ENCODE assay signal across 29 mouse cellular contexts in genomic region chr2:180506281-180506680, GRCm38 (mm10). TPM values are rescaled to one million over a fixed set of nuclear protein-coding genes. Genes with fewer than 3 reads are reported as not detected.
A peak's percentile ranks its signal among the peaks of the same experiment; 100 is the strongest.
DNase-seq lines count a peak whose midpoint lies in the region; ATAC-seq and TF ChIP-seq lines count a peak whose summit lies in the region.
"Had no signal": no experiment of that assay in that cellular context is flagged by ENCODE, and none has a peak within 500 bp of the region (broad histone marks: within the 10 kb centered on the region; RNA-seq: fewer than 3 reads in every experiment).

No protein-coding gene starts in this region.

- no peak for ATAC-seq in intestine, embryonic 15.5 days
- ATAC-seq in intestine, postnatal 0 days: no peak
- ATAC-seq in midbrain, embryonic 13.5 days: 0 out of 2 replicates have a peak, but pooled peaks have one; percentile 16
- no peak for ATAC-seq in midbrain, embryonic 16.5 days
- 0 out of 2 replicates have a peak, but pooled peaks have one; percentile 26 for ATAC-seq in forebrain, embryonic 14.5 days
- ATAC-seq: CD4-positive, CD25-positive, alpha-beta regulatory T cell, adult 4 months had no signal

- no peak overlapping the region for H3K4me3 ChIP-seq in intestine, embryonic 15.5 days (replicated peaks)
- H3K4me3 ChIP-seq in intestine, postnatal 0 days (ENCODE audit: low read depth, low read length): no peak overlapping the region
- no peak overlapping the region for H3K4me3 ChIP-seq in midbrain, embryonic 13.5 days (replicated peaks)
- no peak overlapping the region for H3K4me3 ChIP-seq in midbrain, embryonic 16.5 days (ENCODE audit: low read depth, low read length)
- H3K4me3 ChIP-seq in forebrain, embryonic 14.5 days (ENCODE audit: low read depth, low read length): no peak overlapping the region
- H3K4me3 ChIP-seq: erythroblast, embryonic 14.5 days; neural tube, embryonic 13.5 days had no signal

- H3K36me3 ChIP-seq in intestine, embryonic 15.5 days: no peaks in the 10 kb centered on the region
- H3K36me3 ChIP-seq in intestine, postnatal 0 days (ENCODE audit: control insufficient read depth, insufficient read depth): no peaks in the 10 kb centered on the region
- no peaks in the 10 kb centered on the region for H3K36me3 ChIP-seq in midbrain, embryonic 13.5 days
- H3K36me3 ChIP-seq in midbrain, embryonic 16.5 days (ENCODE audit: control insufficient read depth, insufficient read depth, low read length): no peaks in the 10 kb centered on the region
- no peaks in the 10 kb centered on the region for H3K36me3 ChIP-seq in forebrain, embryonic 14.5 days (ENCODE audit: control insufficient read depth, insufficient read depth, low read length)
- H3K36me3 ChIP-seq: neural tube, embryonic 13.5 days had no signal

- H3K9ac ChIP-seq in intestine, embryonic 15.5 days: no peak overlapping the region
- H3K9ac ChIP-seq in intestine, postnatal 0 days (ENCODE audit: low read depth, low read length): no peak overlapping the region
- no peak overlapping the region for H3K9ac ChIP-seq in midbrain, embryonic 13.5 days (replicated peaks)
- no peak overlapping the region for H3K9ac ChIP-seq in midbrain, embryonic 16.5 days (ENCODE audit: low read depth, low read length)
- no peak overlapping the region; the same call in 1 of the 2 replicates for H3K9ac ChIP-seq in forebrain, embryonic 14.5 days (ENCODE audit: low read length)
- H3K9ac ChIP-seq: liver, embryonic 14.5 days; neural tube, embryonic 13.5 days had no signal

- no peak for TF ChIP-seq CTCF in intestine, postnatal 0 days (IDR thresholded peaks at IDR 0.05; ENCODE audit: low read depth)

- peak overlapping the region; percentile 2; the same call in 1 of the 2 replicates for H3K27ac ChIP-seq in intestine, embryonic 15.5 days
- no peak overlapping the region for H3K27ac ChIP-seq in intestine, postnatal 0 days (ENCODE audit: low read depth, low read length)
- H3K27ac ChIP-seq in midbrain, embryonic 13.5 days: no peak overlapping the region
- H3K27ac ChIP-seq in midbrain, embryonic 16.5 days (ENCODE audit: low read length): no peak overlapping the region
- peak overlapping the region; percentile 27; the same call in 1 of the 2 replicates for H3K27ac ChIP-seq in forebrain, embryonic 14.5 days (ENCODE audit: low read depth, low read length)
- H3K27ac ChIP-seq: liver, embryonic 14.5 days; neural tube, embryonic 13.5 days; stomach, postnatal 0 days had no signal

- peaks cover 21% of the 10 kb centered on the region for H3K4me1 ChIP-seq in intestine, embryonic 15.5 days (replicated peaks)
- no peaks in the 10 kb centered on the region for H3K4me1 ChIP-seq in intestine, postnatal 0 days (replicated peaks; ENCODE audit: control insufficient read depth, insufficient read depth, low read length)
- H3K4me1 ChIP-seq in midbrain, embryonic 13.5 days (replicated peaks): peaks cover 28% of the 10 kb centered on the region
- H3K4me1 ChIP-seq in midbrain, embryonic 16.5 days (ENCODE audit: control insufficient read depth, insufficient read depth, low read length): peaks cover 12% of the 10 kb centered on the region
- H3K4me1 ChIP-seq in forebrain, embryonic 14.5 days (ENCODE audit: control insufficient read depth, insufficient read depth, low read length): peaks cover 15% of the 10 kb centered on the region

- WGBS in intestine, embryonic 15.5 days: 74% methylated on average over 5 of the region's 5 CpGs
- 79% methylated on average over 5 of the region's 5 CpGs for whole genome bisulfite sequencing in intestine, postnatal 0 days
- 30% methylated on average over 5 of the region's 5 CpGs for WGBS in midbrain, embryonic 13.5 days
- WGBS in midbrain, embryonic 16.5 days: 34% methylated on average over 5 of the region's 5 CpGs
- WGBS in forebrain, embryonic 14.5 days: 9% methylated on average over 5 of the region's 5 CpGs

- DNase-seq in forebrain, embryonic 14.5 days (ENCODE audit: low spot score): peak; percentile 37
- no peak for DNase-seq in lung, postnatal 4 days
- no peak for DNase-seq in layer of hippocampus, adult 8-10 months (ENCODE audit: low spot score in 2 of 2)
- DNase-seq: adrenal gland, postnatal 14 days; cerebellum, adult 18-20 months; cerebellum, postnatal 14 days; gastrocnemius, postnatal 14 days; heart, adult 18-20 months; heart, postnatal 36 days; kidney, adult 2 months; kidney, postnatal 4 days; liver; lung, adult 2 months; lung, postnatal 10 days; right cerebral cortex, postnatal 4 days; thymus, adult 18-20 months; thymus, postnatal 25 days had no signal

- H3K9me3 ChIP-seq in intestine, embryonic 15.5 days: no peaks in the 10 kb centered on the region
- H3K9me3 ChIP-seq in intestine, postnatal 0 days (ENCODE audit: control insufficient read depth): no peaks in the 10 kb centered on the region
- H3K9me3 ChIP-seq in midbrain, embryonic 13.5 days: no peaks in the 10 kb centered on the region
- H3K9me3 ChIP-seq in midbrain, embryonic 16.5 days (replicated peaks; ENCODE audit: control insufficient read depth, low read length, poor library complexity, severe bottlenecking): no peaks in the 10 kb centered on the region
- no peaks in the 10 kb centered on the region for H3K9me3 ChIP-seq in forebrain, embryonic 14.5 days (replicated peaks; ENCODE audit: control insufficient read depth, low read length)
- H3K9me3 ChIP-seq: neural tube, embryonic 13.5 days had no signal

- H3K27me3 ChIP-seq in intestine, embryonic 15.5 days (replicated peaks): peaks cover 7% of the 10 kb centered on the region
- H3K27me3 ChIP-seq in intestine, postnatal 0 days (replicated peaks; ENCODE audit: control insufficient read depth, insufficient read depth, low read length): peaks cover 3% of the 10 kb centered on the region; the same call in 1 of the 2 replicates
- peaks cover 82% of the 10 kb centered on the region for H3K27me3 ChIP-seq in midbrain, embryonic 13.5 days
- peaks cover 31% of the 10 kb centered on the region for H3K27me3 ChIP-seq in midbrain, embryonic 16.5 days (ENCODE audit: control insufficient read depth, insufficient read depth, low read depth, low read length)
- H3K27me3 ChIP-seq in forebrain, embryonic 14.5 days (replicated peaks; ENCODE audit: control insufficient read depth, insufficient read depth, low read length): no peaks in the 10 kb centered on the region; the same call in 1 of the 2 replicates

- no peak overlapping the region for H3K4me2 ChIP-seq in intestine, embryonic 15.5 days (replicated peaks)
- H3K4me2 ChIP-seq in intestine, postnatal 0 days (replicated peaks; ENCODE audit: low read depth): no peak overlapping the region
- H3K4me2 ChIP-seq in midbrain, embryonic 13.5 days (replicated peaks): no peak overlapping the region
- H3K4me2 ChIP-seq in midbrain, embryonic 16.5 days (ENCODE audit: low read length): no peak overlapping the region
- H3K4me2 ChIP-seq in forebrain, embryonic 14.5 days (ENCODE audit: low read length): no peak overlapping the region
- H3K4me2 ChIP-seq: heart, embryonic 11.5 days; neural tube, embryonic 13.5 days had no signal

RNA-seq across cellular contexts. Expression of gene Ntsr1, which starts 6.5 kb away (rescaled TPM):
- 2.4 and 2.8 TPM in 2 replicates for polyA plus RNA-seq in intestine, embryonic 15.5 days (2015; fragmentation: Nextera tagmentation; extraction: Ambion mirVana)
- polyA plus RNA-seq in intestine, postnatal 0 days (2015; fragmentation: Nextera tagmentation; extraction: Ambion mirVana): 0.67 and 0.74 TPM in 2 replicates
- 1.2 and 1.3 TPM in 2 replicates for polyA plus RNA-seq in midbrain, embryonic 13.5 days (2015; fragmentation: Nextera tagmentation; extraction: Ambion mirVana)
- polyA plus RNA-seq in midbrain, embryonic 16.5 days (2015; fragmentation: Nextera tagmentation; extraction: Ambion mirVana): 2.7 and 3.3 TPM in 2 replicates
- 4.4 and 6.1 TPM in 2 replicates for polyA plus RNA-seq in forebrain, embryonic 14.5 days (2014; fragmentation: Nextera tagmentation; extraction: Ambion mirVana)
- total RNA-seq in layer of hippocampus, adult 8-10 months (2022): 1 to 10 TPM; 3.1 to 4.7 (median 4.3) TPM
- total RNA-seq: adrenal gland, postnatal 14 days; gastrocnemius, postnatal 14 days; heart, adult 18-20 months; heart, postnatal 36 days had no signal
- polyA plus RNA-seq: CD4-positive, CD25-positive, alpha-beta regulatory T cell, adult 4 months; erythroblast, embryonic 14.5 days; kidney, adult 2 months; limb, embryonic 11.5 days; lung, adult 2 months; spleen, adult 2 months had no signal

RNA-seq across cellular contexts. Expression of gene Slco4a1, which starts 50.2 kb away (rescaled TPM):
- polyA plus RNA-seq in intestine, embryonic 15.5 days (2015; fragmentation: Nextera tagmentation; extraction: Ambion mirVana): 2.3 and 2.8 TPM in 2 replicates
- polyA plus RNA-seq in intestine, postnatal 0 days (2015; fragmentation: Nextera tagmentation; extraction: Ambion mirVana): 0.47 and 0.76 TPM in 2 replicates
- polyA plus RNA-seq in midbrain, embryonic 13.5 days (2015; fragmentation: Nextera tagmentation; extraction: Ambion mirVana): 1.6 and 1.9 TPM in 2 replicates
- 1.7 and 2.4 TPM in 2 replicates for polyA plus RNA-seq in midbrain, embryonic 16.5 days (2015; fragmentation: Nextera tagmentation; extraction: Ambion mirVana)
- polyA plus RNA-seq in forebrain, embryonic 14.5 days (2014; fragmentation: Nextera tagmentation; extraction: Ambion mirVana): 0.74 and 1.1 TPM in 2 replicates
- 1 to 10 TPM; 1.7 to 2.8 (median 2.1) TPM for total RNA-seq in layer of hippocampus, adult 8-10 months (2022)
- polyA plus RNA-seq: heart, embryonic 11.5 days had no signal

Comparison
In these comparisons a context has a peak if more than half of its experiments do, and no peak if none do; other contexts are left out.
1. ATAC-seq: peak in midbrain, embryonic 13.5 days (single experiment) and forebrain, embryonic 14.5 days (single experiment); none in intestine, embryonic 15.5 days (single experiment), intestine, postnatal 0 days (single experiment) and midbrain, embryonic 16.5 days (single experiment).
2. H3K27ac ChIP-seq: peak in intestine, embryonic 15.5 days (single experiment) and forebrain, embryonic 14.5 days (single experiment); none in intestine, postnatal 0 days (single experiment), midbrain, embryonic 13.5 days (single experiment) and midbrain, embryonic 16.5 days (single experiment).